Mouse (Mus musculus) bone marrow macrophage, adult 2 months (primary cell): ENCODE data around the gene Spsb1. TPM values are rescaled to one million over a fixed set of nuclear protein-coding genes. Genes with fewer than 3 reads are reported as not detected.

Source experiments
- H3K27ac ChIP-seq: 2 replicates; pipeline ENCODE4 v1.5.1; 2012; ENCODE audit warnings: low read depth, low read length; ENCODE audit not compliant: insufficient read depth
- H3K4me1 ChIP-seq: 2 replicates; pipeline ENCODE4 v1.6.1; 2012; ENCODE audit warnings: low read length; ENCODE audit not compliant: control insufficient read depth, insufficient read depth
- H3K4me3 ChIP-seq: 2 replicates; pipeline ENCODE4 v1.5.1; 2012; ENCODE audit warnings: mild to moderate bottlenecking, low read length, moderate library complexity; ENCODE audit not compliant: insufficient read depth
- CTCF ChIP-seq: IDR thresholded peaks from 2 replicates; pipeline ENCODE4 v1.5.1; 2012; ENCODE audit warnings: low read depth, mild to moderate bottlenecking, low read length, moderate library complexity
- POLR2A ChIP-seq: IDR thresholded peaks from 2 replicates; pipeline ENCODE4 v1.6.1; 2012; ENCODE audit warnings: mild to moderate bottlenecking, low read depth, low read length, borderline replicate concordance
- polyA plus RNA-seq: library from polyadenylated mRNA; stranded (reverse); fragments of >200 nt; gene quantifications from 2 replicates; pipeline ENCODE4 v1.2.4, GENCODE M21; 2012; ENCODE audit not compliant: missing spikeins, insufficient read depth, insufficient read length

The Spsb1 gene
- polyA plus RNA-seq, 1 experiment: 1.2 TPM

DNA sequence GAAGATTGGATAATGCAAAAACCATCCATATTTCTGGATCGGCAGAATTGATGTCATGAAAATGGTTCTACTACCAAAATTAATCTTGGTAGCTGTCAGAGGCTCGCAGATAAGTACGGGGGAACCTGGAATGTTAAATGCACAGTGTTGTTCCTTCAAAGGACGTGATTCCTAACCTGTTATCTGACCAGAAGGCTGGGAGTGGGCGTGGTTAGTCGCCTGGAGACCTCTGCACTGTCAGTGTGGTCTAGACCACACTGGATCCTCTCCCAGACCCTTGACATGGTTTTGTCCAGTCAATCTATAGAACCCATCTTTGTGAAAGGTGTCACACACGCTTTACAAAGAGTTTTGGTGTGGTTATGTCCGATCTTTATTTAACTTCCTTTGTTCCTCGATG lies 16.6 kb upstream of the Spsb1 start:
- no peak overlapping the region for H3K27ac ChIP-seq
- H3K4me1 ChIP-seq: peaks cover 11% of the 10 kb centered on the region
- no peak overlapping the region for H3K4me3 ChIP-seq
- TF ChIP-seq CTCF (no peak), POLR2A (no peak)

DNA sequence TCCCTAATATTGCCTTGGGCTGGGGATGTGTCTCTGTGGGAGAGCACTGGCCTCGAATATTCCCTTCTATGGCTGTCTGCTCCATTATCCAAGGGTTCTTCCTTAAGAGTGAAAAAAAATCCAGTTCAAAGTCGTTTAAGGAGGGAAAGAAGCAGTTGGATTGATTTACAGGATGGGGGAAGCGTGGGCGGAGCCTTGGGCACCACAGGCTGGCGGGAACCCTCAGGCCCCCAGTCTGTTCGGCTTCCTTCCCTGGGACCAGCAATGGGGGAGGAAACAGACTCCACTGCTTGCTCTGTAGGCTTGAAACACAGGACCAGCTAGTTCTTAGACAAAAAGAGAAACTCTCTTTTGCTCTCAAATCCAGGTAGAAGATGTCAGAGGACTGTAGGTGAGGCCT lies 13.7 kb upstream of the Spsb1 start:
- H3K4me1 ChIP-seq: no peaks in the 10 kb centered on the region
- TF ChIP-seq POLR2A: no peak
- no peak overlapping the region for H3K27ac ChIP-seq
- H3K4me3 ChIP-seq: no peak overlapping the region

DNA sequence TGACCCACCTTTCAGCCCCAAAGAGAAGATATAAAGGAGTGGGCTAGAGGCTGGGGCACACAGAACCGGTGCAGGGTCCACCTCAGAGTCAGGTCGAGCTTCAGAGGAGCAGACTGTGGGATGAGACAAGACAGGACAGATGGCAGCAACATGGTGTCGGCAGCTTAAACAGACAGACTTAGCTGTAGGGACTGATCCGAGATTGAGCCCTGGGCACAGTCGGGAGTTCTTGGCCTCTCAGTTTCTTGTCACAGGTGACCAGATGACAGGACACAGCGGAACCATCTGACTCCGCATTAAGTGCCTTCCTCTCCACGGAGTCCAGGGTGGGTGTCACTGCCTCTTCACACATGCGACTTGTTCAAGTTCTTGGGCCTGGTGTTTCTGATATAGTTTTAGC lies 12.1 kb upstream of the Spsb1 start:
- Histone ChIP-seq H3K4me1 (no peaks in the 10 kb centered on the region), H3K27ac (no peak overlapping the region), H3K4me3 (no peak overlapping the region)
- TF ChIP-seq CTCF: no peak
- TF ChIP-seq POLR2A: no peak

DNA sequence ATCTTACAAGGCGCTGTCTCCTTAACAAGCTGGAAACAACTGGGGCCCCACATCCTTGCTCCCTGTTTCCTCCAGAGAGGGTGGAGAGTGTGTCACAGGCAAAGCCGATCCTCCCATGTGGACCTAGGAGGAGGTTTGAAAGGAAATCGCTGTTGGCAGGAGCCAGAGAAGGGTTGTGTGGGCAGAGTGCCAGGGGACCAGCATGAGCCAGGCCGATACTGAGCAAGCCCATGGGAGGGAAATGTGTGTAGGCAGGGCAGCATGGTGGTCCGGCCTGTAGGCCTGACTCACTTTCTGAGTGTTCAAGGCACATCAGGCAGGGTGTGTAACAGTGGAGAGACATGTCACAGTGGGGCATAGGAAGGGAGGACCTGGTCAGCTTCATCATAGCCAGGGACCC lies 11.4 kb upstream of the Spsb1 start:
- H3K4me1 ChIP-seq: no peaks in the 10 kb centered on the region
- no peak overlapping the region for H3K4me3 ChIP-seq
- TF ChIP-seq POLR2A (no peak), CTCF (no peak)
- no peak overlapping the region for H3K27ac ChIP-seq

DNA sequence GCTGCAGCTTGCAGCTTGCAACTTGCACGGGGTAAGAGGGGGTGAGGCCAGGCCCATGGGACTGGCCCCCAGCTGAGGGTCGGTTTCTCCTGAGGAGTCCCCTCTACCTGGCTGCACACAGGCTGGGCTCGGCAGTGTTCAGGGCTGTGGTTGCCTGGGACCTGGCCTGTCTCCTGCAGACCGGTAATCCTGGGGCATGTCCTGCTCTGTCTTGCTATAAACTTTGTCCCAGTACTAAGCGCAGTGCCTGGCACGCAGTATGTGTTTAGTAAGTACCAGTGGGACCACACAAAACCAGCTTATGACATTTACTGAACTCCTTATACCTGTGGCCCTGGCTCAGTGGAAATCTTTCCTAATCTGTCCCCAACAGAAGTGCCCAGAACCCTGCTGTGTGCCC lies 10.8 kb upstream of the Spsb1 start:
- Histone ChIP-seq H3K27ac (no peak overlapping the region), H3K4me3 (no peak overlapping the region), H3K4me1 (no peaks in the 10 kb centered on the region)
- TF ChIP-seq CTCF: no peak
- TF ChIP-seq POLR2A: no peak

DNA sequence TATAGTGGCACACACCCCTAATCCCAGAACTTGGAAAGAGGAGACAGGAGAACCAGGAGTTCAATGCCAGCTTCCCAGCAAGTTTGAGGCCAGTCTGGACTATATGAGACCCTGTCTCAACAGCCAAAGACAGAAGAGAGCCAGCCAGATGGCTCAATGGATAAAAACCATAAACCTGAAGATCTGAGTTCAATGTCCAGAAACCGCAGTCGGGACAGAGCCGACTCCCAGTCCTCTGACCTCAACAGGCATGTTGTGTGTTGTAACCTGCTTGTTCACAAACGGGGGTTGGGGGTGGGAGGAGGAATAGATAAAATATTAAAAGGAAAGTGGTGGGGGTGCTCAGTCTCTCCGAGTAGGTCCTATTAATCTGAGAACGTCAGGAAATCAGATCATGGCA lies 10.4 kb upstream of the Spsb1 start:
- H3K4me3 ChIP-seq: no peak overlapping the region
- no peak overlapping the region for H3K27ac ChIP-seq
- no peaks in the 10 kb centered on the region for H3K4me1 ChIP-seq
- TF ChIP-seq POLR2A (no peak), CTCF (no peak)

DNA sequence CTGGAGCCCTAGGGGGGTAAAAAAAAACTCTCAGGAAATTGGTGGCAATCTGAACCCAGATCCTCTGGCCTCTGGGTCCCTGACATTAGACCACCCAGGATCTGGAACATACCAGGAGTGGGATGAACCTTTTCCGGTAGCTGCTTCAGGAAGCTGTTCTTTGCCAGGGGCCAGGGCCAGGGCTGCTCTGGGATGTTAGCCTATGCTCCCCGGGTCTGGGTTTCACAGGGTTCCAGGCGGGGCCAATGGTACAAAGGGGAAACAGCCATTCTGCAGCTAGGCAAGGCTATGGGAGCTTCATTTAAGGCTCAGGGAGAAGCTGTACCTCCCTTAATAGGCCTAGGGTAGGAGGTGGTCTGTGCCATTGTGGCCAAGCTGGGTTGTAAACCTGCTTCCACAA lies 9.9 kb upstream of the Spsb1 start:
- H3K27ac ChIP-seq: no peak overlapping the region
- TF ChIP-seq POLR2A (no peak), CTCF (no peak)
- no peaks in the 10 kb centered on the region for H3K4me1 ChIP-seq
- no peak overlapping the region for H3K4me3 ChIP-seq

DNA sequence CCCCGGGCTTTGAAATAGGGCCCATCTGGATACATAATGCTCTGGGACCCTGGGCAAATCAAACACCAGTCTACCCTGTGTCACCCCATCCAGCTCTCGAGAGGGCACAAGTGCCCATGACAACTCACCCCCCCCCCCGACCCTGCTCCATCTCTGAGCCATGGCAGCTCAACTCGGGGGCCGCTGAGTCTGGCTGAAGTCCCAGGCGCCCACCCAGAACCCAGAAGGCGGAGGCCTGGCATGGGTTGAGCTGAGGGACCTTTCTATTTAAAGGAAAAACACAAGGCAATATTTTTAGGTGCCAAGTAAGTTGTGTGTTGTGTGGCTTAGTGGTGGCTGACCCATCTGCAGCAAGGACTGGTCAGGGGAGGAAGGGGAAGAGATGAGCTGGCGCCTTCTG lies 9.4 kb upstream of the Spsb1 start:
- Histone ChIP-seq H3K4me3 (no peak overlapping the region), H3K27ac (no peak overlapping the region), H3K4me1 (no peaks in the 10 kb centered on the region)
- TF ChIP-seq POLR2A (no peak), CTCF (no peak)

DNA sequence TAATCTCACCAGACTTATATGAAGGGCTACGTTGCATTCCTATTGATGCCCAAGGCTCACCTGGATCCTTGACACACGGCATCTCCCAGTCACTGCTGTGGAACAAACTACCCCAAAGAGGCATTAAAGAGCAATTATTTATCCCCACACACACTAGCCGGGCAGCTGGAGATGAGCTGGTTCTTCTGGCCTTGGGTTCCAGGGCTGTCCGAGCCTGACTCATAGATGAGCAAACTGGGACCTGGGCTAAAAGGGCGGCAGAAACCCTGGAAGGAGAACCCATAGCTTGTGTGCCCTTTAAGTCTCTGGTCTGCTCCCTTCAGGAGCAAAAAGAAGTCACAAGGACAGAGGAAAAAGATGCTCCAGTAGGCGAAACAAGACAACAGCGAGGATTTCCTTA lies 5.5 kb upstream of the Spsb1 start:
- TF ChIP-seq POLR2A (no peak), CTCF (no peak)
- Histone ChIP-seq H3K4me1 (no peaks in the 10 kb centered on the region), H3K4me3 (no peak overlapping the region), H3K27ac (no peak overlapping the region)

DNA sequence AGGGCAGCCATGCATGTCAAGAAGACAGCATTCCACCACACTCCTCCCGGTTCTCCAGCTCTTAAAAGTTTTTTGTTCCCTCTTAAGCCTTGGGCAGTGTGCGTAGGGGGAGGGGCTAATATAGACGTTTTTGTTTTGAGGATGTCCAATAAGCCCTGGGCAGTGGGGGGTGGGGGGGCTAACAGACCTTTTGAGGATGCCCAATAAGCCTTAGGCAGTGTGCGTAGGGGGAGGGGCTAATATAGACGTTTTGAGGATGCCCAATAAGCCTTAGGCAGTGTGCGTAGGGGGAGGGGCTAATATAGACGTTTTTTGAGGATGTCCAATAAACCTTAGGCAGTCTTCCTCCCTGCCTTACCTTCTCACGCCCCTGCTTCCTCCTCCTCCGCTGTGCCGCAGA lies 5.0 kb upstream of the Spsb1 start:
- no peaks in the 10 kb centered on the region for H3K4me1 ChIP-seq
- no peak overlapping the region for H3K4me3 ChIP-seq
- no peak for TF ChIP-seq POLR2A
- TF ChIP-seq CTCF: no peak
- no peak overlapping the region for H3K27ac ChIP-seq

DNA sequence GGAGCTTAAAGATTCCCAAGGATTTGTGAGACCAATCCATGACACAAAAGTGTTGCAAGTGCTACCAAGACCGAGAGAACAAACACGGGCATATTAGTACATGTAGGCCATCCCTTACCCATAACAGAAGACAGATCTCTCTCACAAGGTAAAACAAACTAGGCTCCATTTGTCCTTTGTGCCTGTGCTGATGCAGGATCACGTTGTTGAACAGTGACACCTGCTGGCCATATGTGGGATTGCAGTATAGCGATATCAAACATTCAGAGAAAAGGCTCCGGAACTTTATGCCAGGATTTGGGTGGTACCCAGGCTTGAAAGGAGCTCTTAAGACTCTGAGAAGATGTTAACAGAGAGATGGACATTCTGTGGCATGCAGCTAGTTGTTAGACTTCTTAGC lies 3.7 kb upstream of the Spsb1 start:
- Histone ChIP-seq H3K27ac (no peak overlapping the region), H3K4me3 (no peak overlapping the region), H3K4me1 (no peaks in the 10 kb centered on the region)
- TF ChIP-seq CTCF (no peak), POLR2A (no peak)

DNA sequence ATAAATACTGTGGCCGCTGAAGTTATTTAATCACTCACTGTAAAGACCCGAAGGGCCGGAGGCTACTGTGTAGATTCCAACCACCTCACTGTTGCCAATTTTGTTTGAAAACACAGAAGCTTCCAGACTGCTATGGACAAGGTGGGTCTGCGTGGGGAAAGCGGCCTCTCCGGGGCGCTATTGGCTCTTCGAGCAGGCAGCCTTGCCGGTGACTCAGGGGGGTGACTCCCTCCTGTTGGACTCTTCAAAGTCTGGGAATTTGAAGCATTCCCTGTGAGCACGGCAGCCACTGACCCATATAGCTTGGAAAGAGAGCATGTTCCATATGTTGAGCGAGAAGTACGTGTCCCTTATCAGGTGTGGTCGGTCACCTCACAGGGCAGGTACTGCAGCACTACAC lies 1.2 kb upstream of the Spsb1 start:
- Histone ChIP-seq H3K4me3 (no peak overlapping the region), H3K27ac (no peak overlapping the region), H3K4me1 (no peaks in the 10 kb centered on the region)
- no peak for TF ChIP-seq POLR2A
- no peak for TF ChIP-seq CTCF
